Mouse (Mus musculus): ENCODE measurements around the gene Coa4.

Gene Coa4

DNA sequence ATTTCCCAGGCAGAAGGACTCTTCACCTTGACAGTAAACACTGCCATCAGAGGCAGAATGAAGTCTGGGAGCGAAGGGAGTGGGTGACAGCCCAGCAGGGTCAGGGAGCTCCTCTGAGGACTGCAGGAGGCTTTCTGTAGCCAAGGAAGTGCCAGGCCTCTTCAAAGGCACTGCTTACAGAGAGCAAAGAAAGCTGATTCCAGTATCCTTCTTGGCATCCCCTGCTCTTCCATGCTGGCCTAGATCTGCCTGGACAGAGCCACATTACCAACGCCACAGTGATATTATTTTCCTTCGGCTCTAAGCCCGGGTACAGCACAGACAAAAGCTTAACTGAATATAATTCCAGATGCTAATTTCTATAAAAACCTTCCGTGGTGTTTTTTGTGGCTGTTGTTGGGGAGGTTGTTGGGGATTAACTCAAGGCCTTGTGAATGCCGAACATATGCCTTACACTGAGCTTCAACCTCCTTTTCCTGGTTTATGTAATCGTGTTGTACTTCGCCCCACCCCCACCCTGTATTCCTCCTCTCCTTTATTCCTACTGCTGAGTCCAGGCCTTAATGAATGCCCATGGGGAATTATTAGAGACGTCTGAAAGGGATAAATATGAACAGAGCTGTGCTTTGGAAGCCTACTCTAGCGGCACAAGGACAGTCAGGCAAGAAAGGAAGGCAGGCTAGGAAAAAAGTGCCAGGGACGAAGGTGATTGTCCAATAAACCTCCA is 25.2 kb downstream of the Coa4 start:
- in situ Hi-C loops (cut with MboI, MseI) = no loop called here

DNA sequence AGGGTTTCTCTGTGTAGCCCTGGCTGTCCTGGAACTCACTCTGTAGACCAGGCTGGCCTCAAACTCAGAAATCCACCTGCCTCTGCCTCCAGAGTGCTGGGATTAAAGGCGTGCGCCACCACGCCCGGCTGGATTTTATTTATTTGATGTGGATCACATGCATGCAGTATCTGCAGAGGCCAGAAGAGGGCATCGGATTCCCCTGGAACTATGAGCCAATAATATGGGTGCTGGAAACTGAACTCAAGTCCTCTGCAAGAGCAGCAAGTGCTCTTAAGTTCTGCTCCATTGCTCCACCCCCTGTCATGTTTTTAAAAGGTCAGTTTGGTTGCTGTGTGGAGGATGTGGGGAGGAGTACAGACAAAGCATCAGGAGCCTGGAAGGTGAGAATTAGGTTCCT is 30.4 kb downstream of the Coa4 start:
- in situ Hi-C loops (cut with MboI, MseI) = loop anchor here (5.0 kb wide), 1 partner anchor 75 kb away; no protein-coding TSS in a partner anchor

DNA sequence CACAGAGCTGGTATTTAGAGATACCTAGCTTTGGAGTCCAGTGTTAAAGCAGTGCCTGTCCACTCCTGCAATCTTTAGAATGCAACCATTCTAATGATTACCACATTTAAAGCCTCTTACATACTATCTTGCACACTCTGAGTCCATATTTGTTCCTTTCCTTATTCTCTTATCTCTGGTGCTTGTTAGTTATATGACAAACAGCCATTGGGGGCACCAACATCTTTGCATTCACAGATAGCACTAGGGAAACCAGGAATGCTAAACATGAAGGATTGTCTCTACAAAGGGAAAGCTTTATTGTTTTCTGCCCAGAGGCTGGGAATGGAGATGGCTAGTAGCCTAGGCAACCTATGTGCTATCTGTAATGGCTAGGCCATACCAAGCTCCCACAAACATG is 33.0 kb downstream of the Coa4 start:
- in situ Hi-C loops (cut with MboI, MseI) = loop anchor here (5.0 kb wide), 1 partner anchor 72 kb away; no protein-coding TSS in a partner anchor

DNA sequence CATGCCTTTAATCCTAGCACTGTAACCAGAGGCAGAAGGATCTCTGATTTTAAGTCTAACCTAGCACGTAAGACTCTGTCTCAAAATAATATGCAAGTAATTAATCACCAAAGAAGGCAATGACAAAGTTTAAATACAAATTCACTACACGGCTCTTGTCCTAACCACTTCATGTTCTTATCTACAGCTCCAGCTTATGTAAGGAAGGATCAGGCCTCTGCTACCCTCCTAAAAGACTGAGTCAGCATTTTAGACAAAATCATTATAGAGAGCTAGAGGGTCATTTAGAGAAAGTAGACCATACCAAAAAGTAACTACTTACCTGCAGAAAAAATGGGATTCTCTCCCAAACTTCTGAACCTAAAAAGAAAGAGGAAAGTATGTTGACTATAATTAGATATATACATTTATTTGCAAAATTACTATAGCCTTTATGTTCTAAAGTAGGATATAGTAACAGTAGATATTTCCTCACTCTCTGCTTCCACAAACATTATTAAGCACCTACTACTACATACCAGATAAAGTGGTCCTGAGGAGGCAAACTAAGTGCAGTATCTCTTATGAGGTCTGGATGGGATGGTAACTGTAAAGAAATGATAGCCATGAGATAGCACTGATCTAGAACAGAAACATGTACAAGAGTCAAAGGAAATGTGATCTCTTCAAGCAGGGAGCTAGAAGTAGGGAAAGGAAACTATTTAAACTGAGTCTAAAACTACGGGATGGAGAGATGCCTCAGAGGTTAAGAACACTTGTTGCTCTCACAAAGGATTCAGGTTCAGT is 34.3 kb downstream of the Coa4 start:
- in situ Hi-C loops (cut with MboI, MseI) = no loop called here

DNA sequence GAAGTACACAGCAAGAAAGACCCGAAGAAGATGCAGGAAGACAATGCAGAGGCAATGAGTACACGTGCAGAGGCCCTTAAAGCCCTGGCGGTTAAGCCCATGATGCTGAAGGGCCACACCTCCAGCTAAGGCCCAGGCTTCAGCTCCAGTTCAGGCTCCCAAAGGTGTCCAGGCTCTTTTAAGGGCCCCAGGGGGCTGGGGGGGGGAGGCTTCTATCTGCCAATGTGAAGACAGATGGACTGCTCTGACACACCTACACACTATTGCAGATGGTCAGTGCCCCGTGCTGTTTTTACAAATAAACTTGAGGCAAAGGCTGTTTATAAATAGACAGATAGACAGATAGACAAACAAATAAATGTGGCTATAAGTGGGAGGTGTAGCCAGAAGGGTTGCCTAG is 35.2 kb downstream of the Coa4 start:
- in situ Hi-C loops (cut with MboI, MseI) = no loop called here

DNA sequence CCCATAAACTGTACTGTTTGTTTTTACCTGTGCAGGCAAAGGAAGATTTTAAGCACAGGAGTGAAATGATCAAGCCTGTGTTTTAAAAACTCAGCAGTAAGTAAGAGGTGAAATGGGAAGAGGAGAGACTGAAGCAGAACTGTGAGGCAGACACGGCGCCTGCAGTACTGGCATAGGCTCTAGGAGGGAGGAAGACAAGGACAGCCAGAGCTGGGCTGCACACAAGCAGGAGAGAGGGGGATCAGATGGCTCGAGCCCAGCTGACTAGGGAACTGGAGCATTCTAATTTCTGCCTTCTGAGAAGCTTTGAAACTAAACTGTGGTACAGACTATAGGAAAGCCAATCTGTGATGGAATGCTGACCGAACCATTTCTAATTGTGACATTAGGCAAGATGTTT is 35.8 kb downstream of the Coa4 start:
- in situ Hi-C loops (cut with MboI, MseI) = no loop called here

DNA sequence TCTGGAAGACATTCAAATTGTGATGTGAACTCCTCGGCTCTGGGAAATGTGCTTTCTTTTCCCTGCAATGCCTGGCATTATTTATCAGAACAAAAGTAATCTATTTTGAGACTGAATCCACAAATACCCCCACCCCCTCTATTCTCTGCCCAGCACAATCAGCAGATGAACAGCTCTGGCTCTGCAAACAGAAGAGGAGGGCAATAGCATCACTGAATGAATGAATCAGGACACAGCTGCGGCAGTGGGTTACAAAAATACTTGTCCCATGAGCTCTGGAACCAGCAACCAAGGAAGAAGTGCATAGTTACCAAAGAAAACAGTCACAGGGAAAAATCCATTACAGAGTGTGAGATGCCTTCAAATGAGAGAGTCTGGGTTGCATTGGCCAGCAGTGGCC is 41.9 kb downstream of the Coa4 start:
- in situ Hi-C loops (cut with MboI, MseI) = no loop called here

DNA sequence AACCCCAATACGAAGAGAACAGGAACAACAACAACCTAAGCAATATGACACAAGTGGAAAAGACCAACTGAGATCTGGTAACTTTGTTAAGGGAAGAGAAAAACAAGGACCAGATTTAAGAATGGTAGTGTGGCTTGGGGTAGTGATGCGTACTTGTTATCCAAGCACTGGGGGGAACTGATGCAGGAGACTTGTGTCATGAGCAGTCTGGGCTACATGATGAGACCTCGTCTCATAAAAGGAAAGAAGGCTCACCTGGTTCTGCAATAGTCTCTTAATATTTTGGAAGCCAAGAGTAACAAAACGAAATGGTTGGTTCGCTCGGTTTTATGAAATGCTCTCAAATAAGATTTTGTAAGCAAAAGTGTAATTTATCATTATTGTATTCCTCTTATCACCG is 45.4 kb downstream of the Coa4 start:
- in situ Hi-C loops (cut with MboI, MseI) = no loop called here

DNA sequence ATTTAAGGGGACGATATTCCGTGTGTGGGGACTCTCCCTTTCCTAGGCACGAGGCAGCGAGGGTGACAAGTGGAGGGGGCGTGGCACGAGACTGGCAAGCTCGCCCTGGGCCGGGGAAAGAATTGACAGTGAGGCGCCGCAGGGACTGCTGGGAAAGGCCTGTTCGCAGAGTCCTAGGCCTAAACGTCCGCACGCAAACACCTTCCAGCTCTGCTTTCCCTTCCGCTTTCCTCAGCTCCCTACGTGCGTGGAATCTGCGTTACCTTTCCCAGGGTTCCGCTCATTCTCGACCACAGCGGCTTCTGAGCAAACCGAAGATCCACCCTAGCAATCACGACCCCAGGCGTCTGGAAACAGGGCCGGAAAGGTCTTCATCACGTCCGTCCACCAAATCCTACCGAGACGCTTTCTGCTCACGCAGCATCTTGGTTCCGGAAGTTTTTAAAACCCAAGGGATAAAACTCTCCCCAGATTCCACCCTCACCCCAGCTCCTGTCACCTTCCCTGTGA is 45.9 kb downstream of the Coa4 start:
- in situ Hi-C loops (cut with MboI, MseI) = no loop called here

DNA sequence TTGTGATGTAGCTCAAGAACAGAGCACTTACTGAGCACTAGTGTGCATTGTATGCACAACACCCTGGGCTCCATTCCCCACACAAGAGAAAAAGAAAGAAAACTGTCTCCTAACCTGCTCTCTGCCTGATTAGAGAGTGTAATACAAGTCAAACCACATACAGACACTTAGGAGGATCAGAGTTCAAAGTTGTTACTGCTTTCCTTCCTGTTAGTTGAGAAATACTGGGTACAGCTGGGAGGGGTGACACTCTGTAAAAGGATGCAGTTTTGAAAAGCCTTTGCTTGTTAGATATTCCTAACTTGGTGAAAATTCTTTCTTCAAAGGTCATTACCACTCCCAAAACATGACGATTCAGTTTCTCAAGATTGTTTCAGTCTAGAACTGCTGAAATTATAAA is 52.9 kb downstream of the Coa4 start:
- in situ Hi-C loops (cut with MboI, MseI) = no loop called here

All from T-helper 1 cell (primary cell).